Mouse (Mus musculus) small intestine, adult 2 months (tissue): ENCODE measurements around the gene Cxcr5. TPM values are rescaled to one million over a fixed set of nuclear protein-coding genes. Genes with fewer than 3 reads are reported as not detected.

ENCODE experiments used
- H3K27ac ChIP-seq: fragments of 200-500 bp; 2 replicates; pipeline ENCODE4 v1.5.1; 2012; ENCODE audit warnings: low read depth, low read length, control low read depth, inconsistent platforms; ENCODE audit not compliant: insufficient read depth
- H3K27me3 ChIP-seq: fragments of 200-500 bp; 2 replicates; pipeline ENCODE4 v1.6.1; 2012; ENCODE audit warnings: mild to moderate bottlenecking, moderate library complexity, low read length, inconsistent platforms; ENCODE audit not compliant: control insufficient read depth, insufficient read depth
- H3K36me3 ChIP-seq: fragments of 200-500 bp; 2 replicates; pipeline ENCODE4 v1.6.1; 2012; ENCODE audit warnings: mild to moderate bottlenecking, low read length, control low read depth, inconsistent platforms; ENCODE audit not compliant: control insufficient read depth, insufficient read depth
- H3K4me1 ChIP-seq: fragments of 200-500 bp; 2 replicates; pipeline ENCODE4 v1.6.1; 2012; ENCODE audit warnings: low read length, inconsistent platforms, mixed read lengths; ENCODE audit not compliant: control insufficient read depth, insufficient read depth, insufficient read length
- H3K4me3 ChIP-seq: fragments of 200-500 bp; 2 replicates; pipeline ENCODE4 v1.5.1; 2012; ENCODE audit warnings: low read depth, mild to moderate bottlenecking, control low read depth, inconsistent platforms, low read length, moderate library complexity
- CTCF ChIP-seq: fragments of 200-500 bp; IDR thresholded peaks from 2 replicates; pipeline ENCODE4 v1.5.1; 2012; ENCODE audit warnings: low read depth, mild to moderate bottlenecking, control low read depth, inconsistent platforms, low read length, moderate library complexity, mixed read lengths; ENCODE audit not compliant: insufficient replicate concordance, insufficient read length; ENCODE audit errors: extremely low read depth
- POLR2A ChIP-seq: fragments of 200-500 bp; IDR thresholded peaks from 2 replicates; pipeline ENCODE4 v1.6.1; 2012; ENCODE audit warnings: low read depth, mild to moderate bottlenecking, control low read depth, inconsistent platforms, low read length, moderate library complexity
- WGBS: fragments of 180-500 bp; shearing (Covaris S2); methylation state at CpG from one replicate; pipeline ENCODE4 v1.1.7; 2018; 5-methylcytosine and 5-hydroxymethylcytosine counted together
- polyA plus RNA-seq: library from polyadenylated mRNA; depleted of rRNA; stranded (reverse); fragments of >200 nt; gene quantifications from 2 replicates; pipeline ENCODE4 v1.2.3, GENCODE M21; 2012

The Cxcr5 gene
- polyA plus RNA-seq, 1 experiment = 5.7 TPM

- H3K27me3 ChIP-seq = no peaks in the 10 kb centered on the region
- no peak overlapping the region for H3K4me3 ChIP-seq
- H3K36me3 ChIP-seq = peaks cover 23% of the 10 kb centered on the region
- WGBS = 79% methylated on average over 19 of the region's 19 CpGs
- no peak overlapping the region for H3K27ac ChIP-seq
- TF ChIP-seq CTCF = no peak
- no peak for TF ChIP-seq POLR2A
- peaks cover 31% of the 10 kb centered on the region for H3K4me1 ChIP-seq
Measured at GRCm38 (mm10) chr9:44508721-44509486, 52.8 kb downstream of the Cxcr5 start.

DNA sequence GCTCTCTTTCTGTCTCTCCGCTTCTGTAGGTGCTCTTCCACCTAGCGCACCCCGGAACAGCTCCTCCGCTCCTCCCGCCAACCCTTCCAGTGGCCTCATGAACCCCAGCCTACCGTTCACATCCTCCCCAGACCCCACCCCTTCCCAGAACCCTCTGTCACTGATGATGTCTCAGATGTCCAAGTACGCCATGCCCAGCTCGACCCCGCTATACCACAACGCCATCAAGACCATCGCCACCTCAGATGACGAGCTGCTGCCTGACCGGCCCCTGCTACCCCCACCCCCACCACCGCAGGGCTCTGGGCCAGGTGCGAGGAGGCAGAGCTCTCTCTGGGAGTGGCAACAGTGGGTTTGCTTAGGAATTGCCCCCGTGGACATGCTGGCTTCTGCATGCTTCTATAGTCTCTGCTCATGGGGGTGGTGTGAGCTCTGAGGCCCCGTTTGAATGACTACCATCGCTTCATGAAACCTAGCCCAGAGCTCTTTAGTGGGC is 53.5 kb downstream of the Cxcr5 start:
- WGBS = 85% methylated on average over 18 of the region's 18 CpGs
- no peak overlapping the region for H3K4me3 ChIP-seq
- TF ChIP-seq CTCF = no peak
- H3K27me3 ChIP-seq = no peaks in the 10 kb centered on the region
- H3K4me1 ChIP-seq = peaks cover 28% of the 10 kb centered on the region
- H3K27ac ChIP-seq = no peak overlapping the region
- peaks cover 23% of the 10 kb centered on the region for H3K36me3 ChIP-seq

DNA sequence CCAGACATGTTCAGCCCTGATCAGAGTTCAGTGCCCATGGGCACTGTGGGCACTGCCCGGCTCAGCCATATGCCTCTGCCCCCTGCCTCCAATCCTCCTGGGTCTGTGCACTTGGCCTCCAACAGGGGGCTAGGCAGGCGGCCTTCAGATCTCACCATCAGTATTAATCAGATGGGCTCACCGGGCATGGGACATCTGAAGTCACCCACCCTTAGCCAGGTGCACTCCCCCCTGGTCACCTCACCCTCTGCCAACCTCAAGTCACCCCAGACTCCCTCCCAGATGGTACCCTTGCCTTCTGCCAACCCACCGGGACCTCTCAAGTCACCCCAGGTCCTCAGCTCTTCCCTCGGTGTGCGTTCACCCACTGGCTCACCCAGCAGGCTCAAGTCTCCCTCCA is 54.3 kb downstream of the Cxcr5 start:
- Histone ChIP-seq H3K4me1 (peaks cover 24% of the 10 kb centered on the region), H3K36me3 (peaks cover 28% of the 10 kb centered on the region), H3K27ac (no peak overlapping the region), H3K4me3 (no peak overlapping the region), H3K27me3 (no peaks in the 10 kb centered on the region)
- WGBS = 87% methylated on average over 6 of the region's 6 CpGs
- TF ChIP-seq POLR2A (no peak), CTCF (no peak)

DNA sequence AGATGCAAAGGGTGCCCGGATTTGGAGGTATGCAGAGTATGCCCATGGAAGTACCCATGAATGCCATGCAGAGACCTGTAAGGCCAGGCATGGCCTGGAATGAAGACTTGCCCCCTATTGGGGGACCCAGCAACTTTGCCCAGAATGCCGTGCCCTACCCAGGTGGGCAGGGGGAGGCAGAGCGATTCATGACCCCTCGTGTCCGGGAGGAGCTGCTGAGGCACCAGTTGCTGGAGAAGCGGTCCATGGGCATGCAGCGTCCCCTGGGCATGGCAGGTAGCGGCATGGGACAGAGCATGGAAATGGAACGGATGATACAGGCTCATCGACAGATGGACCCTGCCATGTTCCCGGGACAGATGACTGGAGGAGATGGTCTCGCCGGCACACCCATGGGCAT is 55.1 kb downstream of the Cxcr5 start:
- TF ChIP-seq POLR2A = no peak
- no peak for TF ChIP-seq CTCF
- H3K27me3 ChIP-seq = no peaks in the 10 kb centered on the region
- no peak overlapping the region for H3K4me3 ChIP-seq
- 94% methylated on average over 13 of the region's 13 CpGs for WGBS
- H3K36me3 ChIP-seq = peaks cover 28% of the 10 kb centered on the region
- peaks cover 21% of the 10 kb centered on the region for H3K4me1 ChIP-seq
- H3K27ac ChIP-seq = no peak overlapping the region

DNA sequence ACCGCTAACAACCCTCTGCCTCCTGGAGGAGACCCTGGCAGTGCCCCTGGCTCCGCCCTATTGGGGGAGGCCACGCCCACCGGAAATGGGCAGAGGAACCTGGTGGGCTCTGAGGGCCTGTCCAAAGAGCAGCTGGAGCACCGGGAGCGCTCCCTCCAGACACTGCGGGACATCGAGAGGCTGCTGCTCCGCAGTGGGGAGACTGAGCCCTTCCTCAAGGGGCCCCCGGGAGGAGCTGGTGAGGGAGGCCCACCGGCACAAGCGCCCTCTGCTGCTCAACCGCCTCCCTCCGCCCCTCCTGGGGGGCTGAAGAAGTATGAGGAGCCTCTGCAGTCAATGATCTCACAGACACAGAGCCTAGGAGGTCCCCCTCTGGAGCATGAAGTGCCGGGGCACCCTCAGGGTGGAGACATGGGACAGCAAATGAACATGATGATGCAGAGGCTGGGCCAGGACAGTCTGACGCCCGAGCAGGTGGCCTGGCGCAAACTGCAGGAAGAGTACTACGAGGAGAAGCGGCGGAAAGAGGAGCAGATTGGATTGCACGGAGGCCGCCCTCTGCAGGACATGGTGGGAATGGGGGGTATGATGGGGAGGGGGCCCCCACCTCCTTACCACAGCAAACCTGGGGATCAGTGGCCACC is 55.7 kb downstream of the Cxcr5 start:
- WGBS = 73% methylated on average over 23 of the region's 23 CpGs
- 0 out of 2 replicates have a peak, but pooled peaks have one; percentile 3 for TF ChIP-seq CTCF
- TF ChIP-seq POLR2A = no peak
- Histone ChIP-seq H3K36me3 (peaks cover 28% of the 10 kb centered on the region), H3K4me3 (no peak overlapping the region), H3K27me3 (no peaks in the 10 kb centered on the region), H3K4me1 (peaks cover 17% of the 10 kb centered on the region), H3K27ac (no peak overlapping the region)

GRCm38 (mm10) chr9:44504893-44505823 is 56.5 kb downstream of the Cxcr5 start:
- TF ChIP-seq POLR2A (no peak), CTCF (no peak)
- Histone ChIP-seq H3K27ac (no peak overlapping the region), H3K4me3 (no peak overlapping the region), H3K27me3 (no peaks in the 10 kb centered on the region), H3K36me3 (peaks cover 28% of the 10 kb centered on the region), H3K4me1 (peaks cover 14% of the 10 kb centered on the region)
- 86% methylated on average over 20 of the region's 20 CpGs for WGBS

GRCm38 (mm10) chr9:44502006-44502405 is 59.7 kb downstream of the Cxcr5 start:
- TF ChIP-seq POLR2A (no peak), CTCF (peak; percentile 92; the same call in 1 of the 2 replicates)
- WGBS = 5% methylated on average over 4 of the region's 4 CpGs
- Histone ChIP-seq H3K27ac (no peak overlapping the region), H3K36me3 (peaks cover 19% of the 10 kb centered on the region), H3K4me3 (no peak overlapping the region), H3K27me3 (no peaks in the 10 kb centered on the region), H3K4me1 (peaks cover 17% of the 10 kb centered on the region)
